Mouse (Mus musculus): ENCODE results near the gene Hist2h2ac.
"Not testable (repeated sequence)": the region's sequence is repeated elsewhere in the genome, so short reads cannot be mapped to it uniquely, and the experiment has no call there.

GRCm38 (mm10) chr3:96198601-96199251 is 22.0 kb downstream of the Hist2h2ac start:
- not testable (repeated sequence) for TF ChIP-seq CTCF (IDR thresholded peaks at IDR 0.05; ENCODE audit: low read depth, low read length); POLR2A (IDR thresholded peaks at IDR 0.05; ENCODE audit: extremely low read depth, insufficient read depth, low read length)
